Mouse (Mus musculus): ENCODE results near the gene Actc1.

GRCm38 (mm10) chr2:114060071-114060591 lies 6.8 kb upstream of the Actc1 start:
- no peak for TF ChIP-seq CTCF (IDR thresholded peaks at IDR 0.05; ENCODE audit: low read depth)
- TF ChIP-seq EP300 (IDR thresholded peaks at IDR 0.05; ENCODE audit: low read depth), result no peak

All from liver, embryonic 14.5 days (tissue).